Mouse (Mus musculus) embryonic facial prominence, embryonic 11.5 days (tissue): ENCODE results near the gene Smim22. TPM values are rescaled to one million over a fixed set of nuclear protein-coding genes. Genes with fewer than 3 reads are reported as not detected.

Experiments used
- ATAC-seq: fragments of 200-750 bp; cut with Nextera tagmentation; replicated peaks from 2 replicates; pipeline ENCODE4 v1.8.0; 2017; ENCODE audit warnings: low read depth; ENCODE audit not compliant: insufficient number of reproducible peaks, low FRiP score, low TSS enrichment
- DNase-seq: peaks from one replicate; pipeline ENCODE4 v3.0.0-alpha.2; 2015; ENCODE audit warnings: low spot score
- H3K27ac ChIP-seq: fragments of 300-500 bp; sonication (generic); replicated peaks from 2 replicates; pipeline ENCODE4 v1.5.1; 2014; ENCODE audit warnings: mild to moderate bottlenecking, low read depth, low read length, control low read depth
- H3K27me3 ChIP-seq: fragments of 300-500 bp; sonication (generic); 2 replicates; pipeline ENCODE4 v1.6.1; 2014; ENCODE audit warnings: mild to moderate bottlenecking, low read length, moderate library complexity, mixed read lengths; ENCODE audit not compliant: control insufficient read depth, insufficient read depth
- H3K36me3 ChIP-seq: fragments of 300-500 bp; sonication (generic); replicated peaks from 2 replicates; pipeline ENCODE4 v1.6.1; 2014; ENCODE audit warnings: low read depth, mild to moderate bottlenecking, low read length, moderate library complexity, mixed read lengths; ENCODE audit not compliant: control insufficient read depth, insufficient read depth
- H3K4me1 ChIP-seq: fragments of 300-500 bp; sonication (generic); 2 replicates; pipeline ENCODE4 v1.6.1; 2014; ENCODE audit warnings: low read length, mixed read lengths; ENCODE audit not compliant: control insufficient read depth, insufficient read depth
- H3K4me2 ChIP-seq: fragments of 300-500 bp; sonication (generic); 2 replicates; pipeline ENCODE4 v1.6.1; 2014; ENCODE audit warnings: low read depth, mild to moderate bottlenecking, control low read depth, low read length, moderate library complexity
- H3K4me3 ChIP-seq: fragments of 300-500 bp; sonication (generic); 2 replicates; pipeline ENCODE4 v1.5.1; 2014; ENCODE audit warnings: low read depth, low read length, control low read depth
- H3K9ac ChIP-seq: fragments of 300-500 bp; sonication (generic); replicated peaks from 2 replicates; pipeline ENCODE4 v1.6.1; 2014; ENCODE audit warnings: mild to moderate bottlenecking, control low read depth, low read length
- H3K9me3 ChIP-seq: fragments of 300-500 bp; sonication (generic); replicated peaks from 2 replicates; pipeline ENCODE4 v1.6.1; 2016; ENCODE audit warnings: mild to moderate bottlenecking, low read length, inconsistent platforms, mixed read lengths; ENCODE audit not compliant: control insufficient read depth
- WGBS: fragments of 180-500 bp; shearing (Covaris S2); extraction: QIAGEN DNeasy Blood & Tissue Kit; methylation state at CpG from one replicate; pipeline ENCODE4 v1.1.7; 2014; 5-methylcytosine and 5-hydroxymethylcytosine counted together
- polyA plus RNA-seq: library from polyadenylated mRNA; unstranded; fragments of >200 nt; fragmentation: Nextera tagmentation; extraction: Ambion mirVana; gene quantifications from 2 replicates; pipeline ENCODE4 v1.2.1, GENCODE M21; 2014

The Smim22 gene
- polyA plus RNA-seq: 1.5 and 2.2 TPM in 2 replicates

DNA sequence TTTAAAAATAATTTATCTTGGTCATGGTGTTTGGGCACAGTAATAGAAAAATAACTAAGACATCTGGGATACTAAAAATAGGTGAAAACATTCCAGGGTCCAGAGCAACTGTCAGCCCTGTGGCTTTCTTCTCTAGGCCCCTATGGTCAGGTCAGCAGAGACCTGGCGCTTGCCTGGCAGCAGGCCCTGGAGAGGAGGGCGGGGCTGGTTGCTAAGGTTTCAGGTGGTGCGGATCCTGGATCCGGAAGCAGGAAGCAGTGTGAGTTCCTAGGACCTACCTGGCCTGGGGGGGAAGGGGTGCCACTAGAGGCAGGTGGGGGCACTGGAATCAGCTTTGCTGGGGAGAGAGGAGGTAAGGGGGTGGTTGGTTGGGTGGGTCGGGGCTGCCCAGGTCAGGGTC lies at the start of gene Smim22:
Gene Smim22, plus strand, starts transcription at position 222 of the 400 bp plus-strand sequence.
- Histone ChIP-seq H3K9ac (no peak within 1 kb of the TSS), H3K36me3 (no peaks in the 10 kb centered on the region), H3K4me2 (no peak within 1 kb of the TSS), H3K27ac (no peak within 1 kb of the TSS), H3K4me1 (no peaks in the 10 kb centered on the region), H3K4me3 (no peak within 1 kb of the TSS), H3K27me3 (no peaks in the 10 kb centered on the region), H3K9me3 (no peaks in the 10 kb centered on the region)
- DNase-seq: peak; percentile 8
- WGBS: 46% methylated on average over 5 of the region's 5 CpGs
- ATAC-seq: no peak

- no peak overlapping the region for H3K4me3 ChIP-seq
- ATAC-seq (no peak), DNase-seq (no peak)
- H3K9ac ChIP-seq: no peak overlapping the region
- peaks cover 2% of the 10 kb centered on the region for H3K36me3 ChIP-seq
- H3K4me2 ChIP-seq: no peak overlapping the region
- 92% methylated on average over 3 of the region's 3 CpGs for WGBS
- no peak overlapping the region for H3K27ac ChIP-seq
- no peaks in the 10 kb centered on the region for H3K27me3 ChIP-seq
- no peaks in the 10 kb centered on the region for H3K9me3 ChIP-seq
- H3K4me1 ChIP-seq: no peaks in the 10 kb centered on the region
These were observed 49.6 kb upstream of the Smim22 start for GRCm38 (mm10) chr16:4957446-4957845.

- ATAC-seq: no peak
- H3K9me3 ChIP-seq: no peaks in the 10 kb centered on the region
- WGBS: 79% methylated on average over 8 of the region's 8 CpGs
- H3K4me1 ChIP-seq: no peaks in the 10 kb centered on the region; the same call in 1 of the 2 replicates
- no peak overlapping the region for H3K9ac ChIP-seq
- no peaks in the 10 kb centered on the region for H3K27me3 ChIP-seq
- H3K4me2 ChIP-seq: no peak overlapping the region
- H3K4me3 ChIP-seq: no peak overlapping the region
- no peaks in the 10 kb centered on the region; the same call in 1 of the 2 replicates for H3K36me3 ChIP-seq
- no peak overlapping the region for H3K27ac ChIP-seq
- no peak for DNase-seq
These were observed 46.8 kb upstream of the Smim22 start for GRCm38 (mm10) chr16:4960260-4960659.

GRCm38 (mm10) chr16:4963346-4963745 lies 43.7 kb upstream of the Smim22 start:
- no peak for ATAC-seq
- Histone ChIP-seq H3K4me3 (peak overlapping the region; percentile 80), H3K4me1 (no peaks in the 10 kb centered on the region; the same call in 1 of the 2 replicates), H3K27ac (no peak overlapping the region), H3K9me3 (no peaks in the 10 kb centered on the region), H3K27me3 (no peaks in the 10 kb centered on the region), H3K4me2 (peak overlapping the region; percentile 71), H3K9ac (peak overlapping the region; percentile 75), H3K36me3 (no peaks in the 10 kb centered on the region; the same call in 1 of the 2 replicates)
- peak; percentile 5 for DNase-seq
- WGBS: 47% methylated on average over 9 of the region's 9 CpGs

DNA sequence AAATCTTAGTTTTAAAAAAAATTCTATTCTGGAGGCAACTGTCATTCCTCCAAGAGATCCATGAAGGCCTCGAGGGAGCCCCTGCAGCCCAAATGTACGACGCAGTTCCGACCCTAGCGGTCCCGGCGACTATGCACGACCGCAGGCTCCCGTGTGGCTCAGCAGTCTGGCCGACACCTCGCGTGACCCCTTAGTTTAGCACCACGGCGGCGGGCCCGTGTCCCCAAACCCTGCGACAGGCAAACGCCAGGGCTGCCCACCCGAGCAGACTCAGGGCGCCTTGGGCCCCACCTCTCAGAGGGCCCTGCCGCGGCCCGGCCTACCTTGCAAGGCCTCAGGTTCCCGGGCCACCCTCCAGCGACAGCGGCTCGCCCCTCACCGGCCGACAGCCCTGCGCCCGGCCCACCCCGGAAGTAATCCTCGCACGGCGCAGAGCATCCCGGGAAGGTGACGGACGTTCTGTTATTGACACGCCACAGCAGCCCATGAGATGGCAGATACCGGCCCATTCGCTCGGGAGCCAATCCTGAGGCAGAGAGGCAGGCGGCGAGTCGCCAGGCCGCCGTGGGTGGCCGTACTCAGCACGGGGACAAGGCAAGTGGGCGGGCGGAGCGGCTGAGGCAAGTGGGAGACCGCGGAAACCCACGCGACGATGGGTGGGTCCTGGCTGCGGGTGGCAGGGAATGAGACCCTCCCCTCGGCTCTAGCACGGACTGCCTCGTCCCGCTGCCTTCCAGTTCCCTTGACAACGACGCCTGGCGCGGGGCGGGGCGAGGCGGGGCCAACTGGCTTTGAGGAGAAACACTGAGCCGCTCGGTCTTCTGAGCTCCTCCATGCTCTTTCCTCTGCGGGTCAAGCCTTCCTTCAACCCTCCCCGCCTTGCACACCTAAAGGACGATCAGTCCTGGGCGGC lies 43.0 kb upstream of the Smim22 start, which contains the start of gene Anks3:
Gene Anks3, minus strand, starts transcription at position 409 of the 913 bp plus-strand sequence.
- H3K9ac ChIP-seq: peak within 1 kb of the TSS; percentile 75
- peak within 1 kb of the TSS; percentile 71 for H3K4me2 ChIP-seq
- no peaks in the 10 kb centered on the region for H3K27me3 ChIP-seq
- DNase-seq: peak; percentile 93
- H3K9me3 ChIP-seq: no peaks in the 10 kb centered on the region
- peak within 1 kb of the TSS; percentile 80 for H3K4me3 ChIP-seq
- peak; percentile 99 for ATAC-seq
- under 1% methylated on average over 76 of the region's 76 CpGs for WGBS
- H3K36me3 ChIP-seq: no peaks in the 10 kb centered on the region; the same call in 1 of the 2 replicates
- no peaks in the 10 kb centered on the region; the same call in 1 of the 2 replicates for H3K4me1 ChIP-seq
- H3K27ac ChIP-seq: no peak within 1 kb of the TSS; the same call in 1 of the 2 replicates

DNA sequence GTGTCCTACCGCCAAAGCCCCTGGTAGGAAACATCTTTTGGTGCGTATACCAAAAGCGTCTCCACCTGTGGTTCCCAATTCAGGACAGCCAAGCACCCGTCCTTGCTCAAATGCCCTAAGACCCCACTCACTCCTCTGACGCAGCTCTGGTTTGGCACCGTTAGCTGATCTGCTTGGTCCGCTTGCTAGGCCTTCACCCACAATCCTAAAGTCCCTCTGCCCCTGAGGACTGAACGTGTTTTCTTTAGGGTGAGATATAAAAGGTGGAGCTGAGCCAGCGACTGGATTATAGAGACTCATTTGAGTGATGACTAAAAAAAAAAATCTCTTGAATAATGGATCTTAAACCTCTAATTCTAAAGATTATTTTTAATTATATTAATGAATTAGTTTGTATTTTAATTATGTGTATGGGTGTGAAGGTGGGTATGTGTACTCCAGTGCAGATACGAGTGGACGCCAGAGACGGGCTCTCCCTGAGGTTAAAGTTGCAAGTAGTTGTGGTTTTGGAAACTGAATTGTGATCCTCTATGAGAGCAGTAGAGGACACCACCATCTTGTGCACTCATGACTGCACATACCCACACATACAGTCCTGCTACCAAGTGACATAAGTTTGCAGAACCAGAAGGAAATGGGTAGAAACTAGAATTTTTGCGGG lies 42.2 kb upstream of the Smim22 start:
- Histone ChIP-seq H3K36me3 (no peaks in the 10 kb centered on the region; the same call in 1 of the 2 replicates), H3K4me2 (peak overlapping the region; percentile 71), H3K4me3 (peak overlapping the region; percentile 80), H3K27ac (no peak overlapping the region), H3K9me3 (no peaks in the 10 kb centered on the region), H3K4me1 (no peaks in the 10 kb centered on the region; the same call in 1 of the 2 replicates), H3K27me3 (no peaks in the 10 kb centered on the region), H3K9ac (peak overlapping the region; percentile 75)
- DNase-seq (peak; percentile 14), ATAC-seq (peak; percentile 24)
- 26% methylated on average over 13 of the region's 13 CpGs for WGBS

GRCm38 (mm10) chr16:4965392-4966129 lies 41.5 kb upstream of the Smim22 start:
- no peak overlapping the region for H3K9ac ChIP-seq
- no peak overlapping the region for H3K4me3 ChIP-seq
- H3K27ac ChIP-seq: no peak overlapping the region
- H3K27me3 ChIP-seq: no peaks in the 10 kb centered on the region
- H3K36me3 ChIP-seq: no peaks in the 10 kb centered on the region
- WGBS: 89% methylated on average over 8 of the region's 8 CpGs
- no peaks in the 10 kb centered on the region for H3K9me3 ChIP-seq
- ATAC-seq: no peak
- no peak for DNase-seq
- H3K4me1 ChIP-seq: no peaks in the 10 kb centered on the region; the same call in 1 of the 2 replicates
- no peak overlapping the region for H3K4me2 ChIP-seq
